Mouse (Mus musculus): ENCODE measurements around the gene Ssh3.

The Ssh3 gene

DNA sequence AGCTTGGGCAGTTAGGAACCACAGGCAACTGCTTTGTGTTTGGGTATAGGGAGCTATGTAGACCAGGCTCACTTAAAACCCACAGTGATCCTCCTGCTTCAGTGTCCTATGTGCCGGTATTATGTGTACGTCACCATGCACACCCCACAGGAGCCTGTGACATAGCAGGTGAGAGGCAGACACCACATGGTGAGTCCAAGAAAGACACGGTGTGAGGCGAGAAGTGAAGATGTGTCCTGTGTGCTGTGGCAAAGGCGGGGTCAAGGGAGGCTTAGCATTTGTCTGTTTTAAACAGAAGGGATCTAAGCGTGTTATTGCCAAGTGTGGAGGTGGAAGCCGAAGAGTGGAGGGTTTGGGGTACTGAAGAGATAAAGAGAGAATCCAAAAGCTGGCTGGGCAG is 42.2 kb downstream of the Ssh3 start:
- in situ Hi-C loops (cut with MboI; ENCODE audit: low pct_unique_long_range_greater_than_20kb in 1 of 2, low sequenced_read_pairs in 2 of 2, unreplicated experiment in 1 of 2), result no loop called here

DNA sequence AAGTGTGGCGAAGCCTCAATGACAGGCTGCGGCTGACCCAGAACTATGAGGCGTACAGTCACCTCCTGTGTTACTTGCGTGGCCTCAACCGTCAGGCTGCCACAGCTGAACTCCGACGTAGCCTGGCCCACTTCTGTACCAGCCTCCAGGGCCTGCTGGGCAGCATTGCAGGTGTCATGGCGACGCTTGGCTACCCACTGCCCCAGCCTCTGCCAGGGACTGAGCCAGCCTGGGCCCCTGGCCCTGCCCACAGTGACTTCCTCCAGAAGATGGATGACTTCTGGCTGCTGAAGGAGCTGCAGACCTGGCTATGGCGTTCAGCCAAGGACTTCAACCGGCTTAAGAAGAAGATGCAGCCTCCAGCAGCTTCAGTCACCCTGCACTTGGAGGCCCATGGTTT is 46.8 kb downstream of the Ssh3 start:
- in situ Hi-C loops (cut with MboI; ENCODE audit: low pct_unique_long_range_greater_than_20kb in 1 of 2, low sequenced_read_pairs in 2 of 2, unreplicated experiment in 1 of 2), result no loop called here

DNA sequence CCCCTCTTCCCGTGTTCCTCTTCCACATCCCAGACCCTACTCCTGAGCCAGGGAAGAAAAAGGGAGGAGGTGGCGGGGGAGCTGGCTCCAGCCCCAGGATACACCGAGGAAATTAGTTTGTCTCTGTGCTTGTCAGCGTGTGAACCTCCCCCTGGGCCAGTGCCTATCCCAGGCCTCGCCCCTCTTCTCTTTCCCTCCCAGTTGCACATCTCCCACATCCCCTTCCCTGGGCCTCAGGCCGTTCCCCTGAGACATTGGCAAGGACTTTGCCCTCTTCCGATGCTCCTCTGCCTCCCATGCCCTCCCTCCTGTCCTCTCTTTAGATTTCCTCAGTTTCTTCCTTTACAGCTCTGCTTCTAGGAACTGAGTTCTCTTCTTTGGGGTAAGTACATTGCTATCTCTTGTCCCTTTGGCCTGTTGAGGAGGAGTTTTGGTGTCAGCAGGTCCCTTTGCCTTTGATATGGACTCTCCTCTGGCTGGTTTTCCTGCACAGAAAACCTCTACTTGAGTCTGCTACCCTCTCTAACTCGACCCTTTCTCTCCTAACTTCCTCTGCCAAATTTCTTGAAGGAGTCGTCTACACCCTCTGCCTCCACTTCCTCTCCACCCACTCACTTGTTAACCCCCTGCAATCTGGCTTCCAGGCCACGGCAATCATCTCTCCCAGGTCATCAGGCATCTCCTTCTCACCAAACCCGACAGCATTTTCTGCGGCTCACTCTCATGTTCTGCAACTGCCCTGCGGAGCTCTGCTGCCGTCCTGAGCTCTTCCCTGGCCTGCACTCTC is 47.8 kb downstream of the Ssh3 start:
- in situ Hi-C loops (cut with MboI; ENCODE audit: low pct_unique_long_range_greater_than_20kb in 1 of 2, low sequenced_read_pairs in 2 of 2, unreplicated experiment in 1 of 2), result no loop called here

DNA sequence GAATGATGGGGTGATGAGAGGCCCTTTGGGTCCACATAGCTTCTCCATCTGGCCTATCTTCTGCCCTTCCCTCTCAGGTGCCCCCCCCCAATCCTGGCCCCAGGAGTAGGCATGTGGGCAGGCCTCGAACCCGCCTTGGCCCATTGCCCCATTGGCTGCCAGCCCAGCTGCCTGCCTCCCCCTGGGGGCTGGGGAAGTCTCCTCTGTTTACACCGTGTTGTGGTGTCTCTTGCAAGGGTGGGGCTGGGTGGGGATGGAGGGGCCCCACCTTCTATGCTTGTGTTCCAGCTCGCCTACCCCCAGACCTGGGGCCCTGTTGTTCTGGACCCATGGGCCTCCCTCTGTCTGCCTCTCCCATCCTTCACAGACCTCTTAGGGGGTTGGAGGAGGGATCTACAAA is 48.6 kb downstream of the Ssh3 start:
- in situ Hi-C loops (cut with MboI; ENCODE audit: low pct_unique_long_range_greater_than_20kb in 1 of 2, low sequenced_read_pairs in 2 of 2, unreplicated experiment in 1 of 2), result no loop called here

DNA sequence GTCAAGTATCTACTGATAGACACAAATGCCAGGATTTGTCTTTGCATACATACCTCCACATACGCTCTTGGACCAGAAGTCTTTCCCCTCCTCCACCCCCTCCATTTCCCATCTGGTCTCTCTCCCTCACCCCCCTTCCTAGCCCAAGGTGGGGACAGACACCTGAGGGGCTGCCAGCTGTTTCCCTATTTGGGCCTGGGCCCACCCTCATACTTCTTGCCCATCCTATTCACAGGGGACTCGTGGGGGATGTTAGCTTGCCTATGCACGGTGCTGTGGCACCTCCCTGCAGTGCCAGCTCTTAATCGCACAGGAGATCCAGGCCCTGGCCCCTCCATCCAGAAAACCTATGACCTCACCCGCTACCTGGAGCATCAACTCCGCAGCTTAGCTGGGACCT is 49.0 kb downstream of the Ssh3 start:
- in situ Hi-C loops (cut with MboI; ENCODE audit: low pct_unique_long_range_greater_than_20kb in 1 of 2, low sequenced_read_pairs in 2 of 2, unreplicated experiment in 1 of 2), result no loop called here

DNA sequence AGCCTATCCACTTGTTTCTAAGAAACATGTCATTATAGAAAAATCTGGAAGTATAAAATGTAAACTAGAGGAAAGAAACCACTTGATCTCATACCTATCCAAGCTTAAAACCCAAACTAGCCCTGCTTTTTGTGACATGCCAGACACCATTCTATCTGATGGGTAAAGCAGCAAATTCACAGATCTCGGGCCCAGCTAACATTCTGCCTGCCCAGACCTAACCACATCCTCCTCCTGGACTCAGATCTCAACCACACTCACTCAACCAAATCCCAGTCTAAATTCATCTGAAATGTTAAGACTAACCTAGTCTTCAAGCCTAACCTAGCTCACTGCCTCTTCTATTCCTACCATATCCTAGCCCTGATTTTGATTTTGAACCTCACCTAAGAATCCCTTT is 50.2 kb downstream of the Ssh3 start:
- in situ Hi-C loops (cut with MboI; ENCODE audit: low pct_unique_long_range_greater_than_20kb in 1 of 2, low sequenced_read_pairs in 2 of 2, unreplicated experiment in 1 of 2), result no loop called here

DNA sequence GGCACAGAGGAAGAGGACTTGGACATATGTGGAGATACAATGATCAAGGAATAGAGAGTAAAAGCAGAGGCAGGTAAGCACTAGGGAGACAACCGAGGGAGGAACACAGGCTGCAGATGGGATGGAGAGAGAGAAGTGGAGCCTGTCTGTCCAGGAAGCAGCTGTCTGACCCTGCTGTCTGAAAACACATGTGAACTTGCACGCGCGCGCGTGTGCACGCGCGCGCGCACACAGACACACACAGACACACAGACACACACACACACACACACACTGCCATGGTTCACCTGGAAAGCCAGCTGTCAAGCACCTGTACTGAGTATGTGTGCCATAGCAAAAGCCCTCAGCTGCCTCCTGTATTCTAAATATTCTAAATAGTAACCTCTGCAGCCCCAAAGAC is 50.7 kb downstream of the Ssh3 start:
- in situ Hi-C loops (cut with MboI; ENCODE audit: low pct_unique_long_range_greater_than_20kb in 1 of 2, low sequenced_read_pairs in 2 of 2, unreplicated experiment in 1 of 2), result no loop called here

DNA sequence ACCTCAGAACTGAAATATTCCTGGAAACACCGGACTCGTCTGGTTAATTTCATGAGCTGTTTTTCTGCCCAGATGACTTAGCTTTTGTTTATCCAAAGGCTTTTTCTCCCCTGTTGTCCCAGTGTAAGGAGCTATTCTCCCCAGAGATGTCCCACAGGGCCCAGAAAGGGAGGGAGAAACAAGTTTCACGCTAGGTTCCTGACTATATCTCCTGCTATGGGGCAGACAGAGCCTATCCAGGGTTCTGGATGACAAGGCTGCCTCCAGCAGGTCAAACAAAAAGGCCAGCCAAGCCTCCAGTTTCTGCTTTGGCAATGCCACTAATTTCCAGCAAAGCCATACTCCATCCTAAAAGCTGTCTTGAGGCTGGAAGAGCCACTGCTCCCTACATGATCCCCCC is 51.1 kb downstream of the Ssh3 start:
- in situ Hi-C loops (cut with MboI; ENCODE audit: low pct_unique_long_range_greater_than_20kb in 1 of 2, low sequenced_read_pairs in 2 of 2, unreplicated experiment in 1 of 2), result no loop called here

DNA sequence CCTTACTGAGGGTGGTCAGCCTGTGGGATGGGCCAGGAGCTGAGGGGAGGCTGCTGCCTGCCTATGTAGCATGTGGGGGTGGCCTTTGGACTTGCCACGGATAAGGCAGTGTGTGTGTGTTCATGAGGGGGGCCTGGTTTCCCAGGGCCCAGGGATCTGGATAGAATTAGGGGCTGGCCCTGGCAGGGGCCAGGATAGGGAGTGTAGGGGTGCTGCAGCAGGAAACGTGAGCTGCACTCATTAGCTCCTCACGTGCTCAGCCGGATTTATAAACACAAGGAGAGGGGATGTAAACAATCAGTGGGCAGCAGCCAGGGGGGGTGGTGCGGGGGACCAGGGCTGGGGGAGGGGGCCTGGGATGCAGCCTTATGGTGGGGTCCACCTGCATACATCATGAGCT is 51.8 kb downstream of the Ssh3 start:
- in situ Hi-C loops (cut with MboI; ENCODE audit: low pct_unique_long_range_greater_than_20kb in 1 of 2, low sequenced_read_pairs in 2 of 2, unreplicated experiment in 1 of 2), result no loop called here

DNA sequence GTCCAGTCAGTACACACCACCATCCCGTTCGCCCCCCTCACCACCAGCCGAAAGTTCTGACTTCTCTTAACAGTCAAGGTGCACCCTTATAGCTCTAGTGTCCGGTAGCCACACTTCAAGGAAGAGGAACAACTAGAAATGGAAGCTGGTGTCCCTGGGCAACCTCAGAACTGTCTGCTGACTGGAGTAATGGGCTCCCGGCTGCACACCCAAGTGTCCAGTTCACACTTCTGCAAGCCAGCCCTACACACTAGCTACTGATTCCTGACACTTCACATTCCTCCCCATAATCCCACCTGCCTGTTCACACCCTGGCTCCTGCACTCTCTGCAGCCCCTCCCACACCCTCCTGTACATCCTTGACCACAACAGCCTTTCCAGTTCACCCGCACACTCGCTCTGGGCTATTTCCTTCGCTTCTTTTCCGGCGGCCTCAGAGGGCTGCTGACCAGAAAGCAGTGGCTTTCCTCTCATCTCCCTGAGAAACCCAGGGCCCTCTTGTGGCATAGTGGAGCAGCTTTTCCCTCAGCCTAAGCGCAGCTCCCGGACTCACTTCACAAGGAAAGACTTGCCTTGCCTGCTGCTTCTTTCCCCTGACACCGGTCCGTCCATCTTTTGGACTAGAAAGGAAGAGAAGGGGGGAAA is 52.8 kb downstream of the Ssh3 start:
- in situ Hi-C loops (cut with MboI; ENCODE audit: low pct_unique_long_range_greater_than_20kb in 1 of 2, low sequenced_read_pairs in 2 of 2, unreplicated experiment in 1 of 2), result no loop called here

DNA sequence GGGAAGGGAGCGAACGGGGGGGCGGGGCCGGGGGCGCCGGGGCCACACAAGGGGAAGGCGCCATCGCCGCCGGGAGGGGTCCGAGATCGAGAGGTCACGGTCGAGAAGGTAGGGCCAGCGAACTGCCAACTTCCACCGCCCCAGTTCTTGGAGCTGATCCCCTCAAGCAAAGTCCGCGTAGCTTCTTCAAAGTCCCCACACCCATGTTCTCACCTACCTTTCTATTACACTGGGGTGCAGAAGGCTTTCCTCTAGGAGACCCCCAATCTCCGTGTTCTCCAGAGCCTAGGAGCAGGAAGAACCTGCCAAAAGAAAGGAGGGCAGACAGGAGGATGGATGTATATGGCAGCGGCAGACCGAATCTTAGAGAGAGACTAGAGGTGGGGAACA is 53.5 kb downstream of the Ssh3 start:
- in situ Hi-C loops (cut with MboI; ENCODE audit: low pct_unique_long_range_greater_than_20kb in 1 of 2, low sequenced_read_pairs in 2 of 2, unreplicated experiment in 1 of 2), result no loop called here

DNA sequence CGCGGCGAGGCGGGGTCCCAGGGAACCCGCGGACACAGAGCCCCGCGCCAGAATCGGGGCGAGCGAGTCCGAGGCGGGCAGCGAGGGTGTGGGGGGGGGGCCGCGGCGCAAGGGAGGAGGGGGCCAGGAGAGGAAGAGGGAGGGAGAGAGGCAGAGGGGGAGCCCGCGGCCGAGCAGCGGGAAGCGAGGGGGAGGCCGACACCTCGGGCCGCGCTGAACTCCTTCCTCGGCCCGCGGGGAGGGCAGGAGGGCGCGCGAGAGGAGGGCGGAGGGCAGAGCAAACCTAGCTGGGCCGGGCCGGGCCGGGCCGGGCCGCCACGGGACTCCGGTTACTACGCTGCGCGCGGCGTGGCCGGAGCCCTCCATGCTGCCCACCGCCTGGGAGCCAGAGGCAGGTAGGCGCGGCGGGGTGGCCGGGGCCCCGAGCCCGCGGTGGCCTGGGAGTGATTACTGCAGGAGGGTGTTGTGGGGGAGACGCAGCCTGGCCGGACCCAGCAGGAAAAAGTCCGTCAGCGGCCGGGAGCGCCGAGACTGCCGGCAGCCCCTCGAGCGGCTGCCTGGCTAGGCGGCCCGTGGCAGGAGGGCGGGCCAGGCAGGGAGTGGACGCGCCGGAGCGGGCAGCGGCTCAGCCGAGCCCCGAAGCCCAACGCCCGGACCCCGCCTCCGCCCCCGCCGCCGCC is 54.1 kb downstream of the Ssh3 start:
- in situ Hi-C loops (cut with MboI; ENCODE audit: low pct_unique_long_range_greater_than_20kb in 1 of 2, low sequenced_read_pairs in 2 of 2, unreplicated experiment in 1 of 2), result no loop called here

DNA sequence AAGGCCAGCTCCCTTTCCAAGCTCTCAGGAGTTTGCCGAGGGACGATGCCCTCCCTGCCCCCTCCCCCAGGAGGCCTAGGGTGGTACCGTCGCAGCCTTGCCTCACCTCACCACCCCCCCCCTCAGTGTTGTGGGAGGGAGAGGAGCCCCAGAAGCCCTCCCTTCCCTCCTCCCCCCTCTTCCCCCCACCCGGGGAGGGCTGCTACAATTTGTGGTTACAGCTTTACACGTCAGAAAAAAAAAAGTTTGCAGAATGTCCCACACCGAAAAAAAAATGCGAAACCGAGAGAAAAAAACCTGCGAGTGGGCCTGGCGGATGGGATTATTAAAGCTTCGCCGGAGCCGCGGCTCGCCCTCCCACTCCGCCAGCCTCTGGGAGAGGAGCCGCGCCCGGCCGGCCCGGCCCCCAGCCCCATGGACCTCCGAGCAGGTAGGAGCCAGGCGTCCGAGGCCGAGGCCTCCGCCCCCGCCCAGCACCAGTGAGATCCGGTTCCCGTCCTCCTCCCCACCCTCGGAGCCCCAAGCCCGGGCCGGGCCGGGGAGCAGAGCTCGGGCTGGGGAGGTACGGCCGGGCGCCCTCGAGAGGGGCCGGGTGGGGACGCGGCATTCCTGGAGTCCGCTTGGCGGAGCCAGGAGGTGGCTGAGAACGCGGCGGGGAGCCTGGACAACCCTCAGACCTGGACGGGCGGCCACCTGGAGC is 54.8 kb downstream of the Ssh3 start, which contains the start of the genes Clcf1 and AC109138.7:
Gene Clcf1 (plus strand): TSS at position 168 of the 700 bp plus-strand sequence.
Gene AC109138.7 (plus strand): TSS at position 287 of the 700 bp plus-strand sequence.
- in situ Hi-C loops (cut with MboI; ENCODE audit: low pct_unique_long_range_greater_than_20kb in 1 of 2, low sequenced_read_pairs in 2 of 2, unreplicated experiment in 1 of 2), result no loop called here

DNA sequence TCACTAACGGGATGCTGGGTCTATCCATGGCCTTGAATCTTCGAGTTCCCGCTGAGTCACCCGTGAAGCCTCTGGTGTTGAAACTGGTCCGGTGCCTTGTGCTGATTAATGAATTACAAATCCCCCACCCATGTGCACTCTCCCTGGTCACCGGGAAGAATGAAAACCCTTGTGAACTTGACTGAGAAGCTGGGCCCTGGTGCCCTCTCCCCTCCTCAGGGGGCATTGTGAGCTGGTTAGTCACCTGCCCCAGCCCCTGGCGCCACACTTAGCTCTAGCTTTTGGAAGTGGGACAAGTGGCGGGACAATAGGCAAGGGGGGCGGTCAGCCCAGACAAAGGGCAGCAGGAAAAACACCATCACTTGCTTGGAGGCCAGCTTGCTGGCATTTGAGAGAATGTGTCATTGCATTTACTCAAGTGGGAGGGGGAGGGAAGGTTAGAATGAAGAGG is 55.4 kb downstream of the Ssh3 start:
- in situ Hi-C loops (cut with MboI; ENCODE audit: low pct_unique_long_range_greater_than_20kb in 1 of 2, low sequenced_read_pairs in 2 of 2, unreplicated experiment in 1 of 2), result no loop called here

DNA sequence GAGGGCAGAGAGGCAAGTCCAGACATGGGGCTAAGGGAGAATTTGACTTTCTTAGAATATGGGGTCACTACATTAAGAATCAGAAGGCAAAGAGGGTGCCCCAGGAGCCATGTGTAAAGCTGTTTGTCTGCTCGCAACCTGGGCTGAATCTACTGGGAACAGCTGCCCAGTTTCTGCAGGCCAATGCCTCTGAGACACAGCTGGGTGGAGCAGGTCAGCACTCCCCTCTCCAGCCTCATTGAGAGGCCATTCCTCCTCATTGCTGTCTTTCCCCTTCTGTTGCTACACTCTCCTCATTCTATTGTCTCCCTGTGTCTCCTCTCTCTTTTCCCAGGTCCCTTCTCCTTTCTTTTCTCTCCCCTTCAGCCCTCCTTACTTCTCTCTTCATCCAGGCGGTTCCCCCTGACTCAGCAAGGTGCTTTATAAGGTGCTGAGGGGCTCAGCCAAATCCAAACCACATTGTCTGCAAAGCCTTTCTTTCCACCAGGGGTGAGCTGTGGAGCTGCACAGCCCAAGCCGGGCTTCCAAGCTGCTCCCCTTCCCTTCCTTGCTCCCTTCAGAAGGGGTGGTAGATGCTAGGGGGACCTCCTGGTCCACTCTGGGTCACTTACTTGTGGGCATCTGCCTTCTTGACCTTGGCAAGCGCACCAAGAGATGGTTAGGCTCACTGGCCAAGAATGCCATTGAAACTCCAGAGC is 56.9 kb downstream of the Ssh3 start:
- in situ Hi-C loops (cut with MboI; ENCODE audit: low pct_unique_long_range_greater_than_20kb in 1 of 2, low sequenced_read_pairs in 2 of 2, unreplicated experiment in 1 of 2), result no loop called here

Data from mouse embryonic stem cell (cell line).